Mouse (Mus musculus): ENCODE results near the gene Rere.

DNA sequence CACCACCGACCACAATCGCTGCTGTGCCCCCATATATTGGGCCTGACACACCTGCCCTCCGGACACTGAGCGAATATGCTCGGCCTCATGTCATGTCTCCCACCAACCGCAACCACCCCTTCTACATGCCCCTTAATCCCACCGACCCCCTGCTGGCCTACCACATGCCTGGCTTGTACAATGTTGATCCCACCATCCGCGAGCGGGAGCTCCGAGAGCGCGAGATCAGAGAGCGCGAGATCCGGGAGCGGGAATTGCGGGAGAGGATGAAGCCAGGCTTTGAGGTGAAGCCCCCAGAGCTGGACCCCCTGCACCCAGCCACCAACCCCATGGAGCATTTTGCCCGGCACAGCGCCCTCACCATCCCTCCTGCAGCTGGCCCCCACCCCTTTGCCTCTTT lies 335.4 kb downstream of the Rere start:
- TF ChIP-seq TAL1 (IDR thresholded peaks at IDR 0.05; ENCODE audit: low read length) (no peak), GATA1 (IDR thresholded peaks at IDR 0.05; ENCODE audit: low read length) (no peak)

Measured in erythroblast, embryonic 14.5 days (primary cell).